Mouse (Mus musculus): ENCODE data around the gene Katnbl1. TPM values are rescaled to one million over a fixed set of nuclear protein-coding genes. Genes with fewer than 3 reads are reported as not detected.
"Not testable (repeated sequence)": the region's sequence is repeated elsewhere in the genome, so short reads cannot be mapped to it uniquely, and the experiment has no call there.

Gene Katnbl1
- polyA plus RNA-seq, 1 experiment from 2014 or later, result 44.6 TPM

DNA sequence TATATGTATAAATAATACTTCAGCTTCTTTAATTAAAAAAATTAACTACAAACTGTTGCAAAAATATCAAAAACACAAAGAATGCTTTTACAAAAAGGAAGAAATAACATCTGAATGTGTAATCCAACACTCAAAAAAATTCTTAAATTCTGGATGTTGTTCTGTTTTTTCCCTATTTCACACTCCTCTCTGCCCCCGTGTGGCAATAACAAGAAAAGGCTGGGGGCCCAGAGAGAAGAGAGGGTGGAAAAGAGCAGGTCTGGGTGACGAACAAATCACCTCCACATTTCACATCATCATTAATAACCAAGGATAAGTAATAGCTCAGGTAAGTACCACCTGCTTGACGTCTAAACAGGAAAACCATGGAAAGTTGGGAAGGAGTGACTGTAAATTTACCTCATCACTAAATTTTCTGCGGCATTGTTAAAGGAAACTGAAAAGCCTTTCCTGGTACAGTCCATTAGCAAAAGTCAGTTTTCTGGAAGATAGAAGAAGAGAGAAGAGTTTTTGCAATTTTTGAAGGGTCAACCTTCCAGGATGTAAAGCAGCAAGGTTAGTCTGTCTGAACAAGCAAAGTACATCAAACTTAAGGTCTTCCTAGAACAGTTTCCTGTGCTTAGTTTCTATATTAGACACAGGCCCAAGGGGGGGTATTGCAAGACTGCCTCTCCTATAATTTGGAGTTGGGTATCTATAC, 70.7 kb downstream of the Katnbl1 start:
- Histone ChIP-seq H3K4me3 (ENCODE audit: low read depth, low read length) (no peak overlapping the region), H3K9ac (no peak overlapping the region), H3K9me3 (ENCODE audit: low read depth, low read length) (no peaks in the 10 kb centered on the region), H3K4me2 (no peak overlapping the region), H3K36me3 (ENCODE audit: insufficient read depth) (no peaks in the 10 kb centered on the region), H3K27me3 (ENCODE audit: insufficient read depth, low read length) (no peaks in the 10 kb centered on the region), H3K27ac (ENCODE audit: low read depth) (no peak overlapping the region), H3K4me1 (ENCODE audit: insufficient read depth) (no peaks in the 10 kb centered on the region)
- 33% methylated on average over 4 of the region's 4 CpGs for WGBS
- no peak for ATAC-seq (ENCODE audit: insufficient read depth)
- peak; percentile 52 for TF ChIP-seq CTCF (IDR thresholded peaks at IDR 0.05; ENCODE audit: low read depth)
- peak; percentile 41 for DNase-seq

DNA sequence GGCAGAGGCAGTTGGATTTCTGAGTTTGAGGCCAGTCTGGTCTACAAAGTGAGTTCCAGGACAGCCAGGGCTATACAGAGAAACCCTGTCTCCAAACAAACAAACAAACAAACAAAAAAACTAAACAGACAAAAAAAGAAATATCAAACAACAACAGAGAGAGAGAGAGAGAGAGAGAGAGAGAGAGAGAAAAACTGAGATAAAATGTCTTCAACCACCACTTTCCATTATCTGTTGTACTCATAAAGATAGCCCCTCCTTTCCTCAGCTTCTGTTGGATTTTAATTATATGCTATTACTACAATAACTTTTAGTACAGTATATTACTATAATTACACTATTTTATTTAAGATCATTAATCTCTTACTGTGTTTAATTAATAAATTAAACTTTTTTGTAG, 73.5 kb downstream of the Katnbl1 start:
- H3K9ac ChIP-seq; ATAC-seq (ENCODE audit: insufficient read depth); H3K27me3 ChIP-seq (ENCODE audit: insufficient read depth, low read length); H3K36me3 ChIP-seq (ENCODE audit: insufficient read depth); H3K4me2 ChIP-seq; H3K9me3 ChIP-seq (ENCODE audit: low read depth, low read length); H3K27ac ChIP-seq (ENCODE audit: low read depth); DNase-seq; H3K4me1 ChIP-seq (ENCODE audit: insufficient read depth); H3K4me3 ChIP-seq (ENCODE audit: low read depth, low read length): not testable (repeated sequence)

GRCm38 (mm10) chr2:112454125-112454861, 75.3 kb downstream of the Katnbl1 start:
- ATAC-seq (ENCODE audit: insufficient read depth) (no peak; the same call in 1 of the 2 replicates), DNase-seq (peak; percentile 5)
- Histone ChIP-seq H3K36me3 (ENCODE audit: insufficient read depth) (no peaks in the 10 kb centered on the region), H3K9me3 (ENCODE audit: low read depth, low read length) (no peaks in the 10 kb centered on the region), H3K4me3 (ENCODE audit: low read depth, low read length) (peak overlapping the region; percentile 94), H3K27ac (ENCODE audit: low read depth) (peak overlapping the region; percentile 66), H3K27me3 (ENCODE audit: insufficient read depth, low read length) (no peaks in the 10 kb centered on the region), H3K4me1 (ENCODE audit: insufficient read depth) (no peaks in the 10 kb centered on the region), H3K9ac (peak overlapping the region; percentile 85), H3K4me2 (peak overlapping the region; percentile 89)
- WGBS, result 29% methylated on average over 17 of the region's 17 CpGs
- TF ChIP-seq CTCF (IDR thresholded peaks at IDR 0.05; ENCODE audit: low read depth), result no peak

DNA sequence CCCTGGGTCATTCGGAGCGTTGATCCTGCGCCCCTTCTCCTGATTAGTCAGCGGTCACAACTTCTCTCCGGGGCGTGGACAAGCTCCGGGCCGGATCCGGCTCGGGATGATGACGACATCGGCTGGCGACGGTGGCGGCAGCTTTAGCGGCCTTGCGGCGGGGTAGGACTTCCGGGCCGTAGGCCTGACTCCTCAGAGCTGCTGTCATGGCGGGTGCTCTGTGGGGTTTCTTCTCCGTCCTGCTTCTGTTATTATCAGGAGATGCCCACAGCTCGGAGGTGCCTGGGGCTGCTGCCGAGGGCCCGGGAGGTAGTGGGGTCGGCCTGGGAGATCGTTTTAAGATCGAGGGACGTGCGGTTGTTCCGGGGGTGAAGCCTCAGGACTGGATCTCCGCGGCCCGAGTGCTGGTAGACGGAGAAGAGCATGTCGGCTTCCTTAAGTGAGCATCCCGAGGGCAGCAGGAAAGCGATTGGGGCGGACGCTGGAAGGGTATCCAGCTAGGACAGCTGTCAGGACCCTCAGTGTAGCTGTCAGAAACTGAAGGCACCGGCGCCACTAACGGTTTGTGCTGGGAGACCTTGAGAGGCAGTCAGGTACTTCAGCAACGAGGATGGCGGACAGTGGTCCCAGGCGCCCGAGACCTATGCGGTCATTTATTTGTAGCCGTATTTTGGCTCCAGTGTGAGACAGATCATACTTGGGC, 76.0 kb downstream of the Katnbl1 start, which contains the start of gene Emc7:
Gene Emc7 (plus strand): TSS at position 136 of the 703 bp plus-strand sequence.
- Histone ChIP-seq H3K9me3 (ENCODE audit: low read depth, low read length) (no peaks in the 10 kb centered on the region), H3K27ac (ENCODE audit: low read depth) (peak within 1 kb of the TSS; percentile 66), H3K36me3 (ENCODE audit: insufficient read depth) (peaks cover 3% of the 10 kb centered on the region; the same call in 1 of the 2 replicates), H3K27me3 (ENCODE audit: insufficient read depth, low read length) (no peaks in the 10 kb centered on the region), H3K4me3 (ENCODE audit: low read depth, low read length) (peak within 1 kb of the TSS; percentile 94), H3K9ac (peak within 1 kb of the TSS; percentile 85), H3K4me1 (ENCODE audit: insufficient read depth) (no peaks in the 10 kb centered on the region), H3K4me2 (peak within 1 kb of the TSS; percentile 89)
- under 1% methylated on average over 49 of the region's 49 CpGs for WGBS
- no peak for TF ChIP-seq CTCF (IDR thresholded peaks at IDR 0.05; ENCODE audit: low read depth)
- DNase-seq (peak; percentile 99), ATAC-seq (ENCODE audit: insufficient read depth) (peak; percentile 99)

DNA sequence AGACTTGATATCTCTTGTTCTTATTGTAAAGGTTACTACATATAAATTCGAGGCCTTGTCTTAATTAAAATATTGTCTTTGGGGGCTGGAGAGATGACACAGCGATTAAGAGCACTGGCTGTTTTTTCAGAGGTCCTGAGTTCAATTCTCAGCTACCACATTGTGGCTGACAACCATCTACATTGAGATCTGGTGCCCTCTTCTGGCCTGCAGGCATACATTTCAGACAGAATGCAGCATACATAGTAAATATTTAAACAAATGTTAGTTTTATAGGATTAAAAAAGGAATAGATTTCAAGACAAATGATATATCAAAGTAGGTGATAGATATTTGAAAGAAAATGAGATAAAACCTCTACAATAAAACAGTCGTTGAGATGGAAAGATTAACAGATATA, 81.5 kb downstream of the Katnbl1 start:
- Histone ChIP-seq H3K9me3 (ENCODE audit: low read depth, low read length) (no peaks in the 10 kb centered on the region), H3K36me3 (ENCODE audit: insufficient read depth) (peaks cover 31% of the 10 kb centered on the region), H3K4me3 (ENCODE audit: low read depth, low read length) (no peak overlapping the region), H3K27me3 (ENCODE audit: insufficient read depth, low read length) (no peaks in the 10 kb centered on the region), H3K27ac (ENCODE audit: low read depth) (no peak overlapping the region), H3K9ac (no peak overlapping the region), H3K4me1 (ENCODE audit: insufficient read depth) (no peaks in the 10 kb centered on the region), H3K4me2 (no peak overlapping the region)
- ATAC-seq (ENCODE audit: insufficient read depth) (no peak), DNase-seq (no peak)
- no peak for TF ChIP-seq CTCF (IDR thresholded peaks at IDR 0.05; ENCODE audit: low read depth)
- 91% methylated on average over 3 of the region's 3 CpGs for WGBS

Other genes with a start within 250 kb of the Katnbl1 start
- not detected in 2 replicates for gene Olfr1316, start 244.2 kb upstream of the Katnbl1 start, polyA plus RNA-seq (2014; fragmentation: Nextera tagmentation; extraction: Ambion mirVana)
- gene Olfr1317, start 238.9 kb upstream of the Katnbl1 start, polyA plus RNA-seq (2014; fragmentation: Nextera tagmentation; extraction: Ambion mirVana), result not detected in 2 replicates
- not detected in 2 replicates for gene Olfr1318, start 225.0 kb upstream of the Katnbl1 start, polyA plus RNA-seq (2014; fragmentation: Nextera tagmentation; extraction: Ambion mirVana)
- 19.3 TPM in 2 replicates for gene Lpcat4, start 139.7 kb upstream of the Katnbl1 start, polyA plus RNA-seq (2014; fragmentation: Nextera tagmentation; extraction: Ambion mirVana)
- 0.11 TPM in 2 replicates for gene Nutm1, start 119.9 kb upstream of the Katnbl1 start, polyA plus RNA-seq (2014; fragmentation: Nextera tagmentation; extraction: Ambion mirVana)
- gene Nop10, start 117.3 kb upstream of the Katnbl1 start, polyA plus RNA-seq (2014; fragmentation: Nextera tagmentation; extraction: Ambion mirVana), result 187 and 196 TPM in 2 replicates
- 11.6 and 11.9 TPM in 2 replicates for gene Slc12a6, start 113.4 kb upstream of the Katnbl1 start, polyA plus RNA-seq (2014; fragmentation: Nextera tagmentation; extraction: Ambion mirVana)
- not detected in 2 replicates for gene Gm21985, start 112.9 kb upstream of the Katnbl1 start, polyA plus RNA-seq (2014; fragmentation: Nextera tagmentation; extraction: Ambion mirVana)
- gene Emc4, start 11.2 kb upstream of the Katnbl1 start, polyA plus RNA-seq (2014; fragmentation: Nextera tagmentation; extraction: Ambion mirVana), result 91.3 and 93.3 TPM in 2 replicates
- gene Emc7, start 75.8 kb downstream of the Katnbl1 start, polyA plus RNA-seq (2014; fragmentation: Nextera tagmentation; extraction: Ambion mirVana), result 15.8 and 17.3 TPM in 2 replicates
- not detected in 2 replicates for gene Chrm5, start 101.6 kb downstream of the Katnbl1 start, polyA plus RNA-seq (2014; fragmentation: Nextera tagmentation; extraction: Ambion mirVana)
- gene Aven, start 113.8 kb downstream of the Katnbl1 start, polyA plus RNA-seq (2014; fragmentation: Nextera tagmentation; extraction: Ambion mirVana), result 7.2 and 7.8 TPM in 2 replicates

Data from lung, embryonic 14.5 days (tissue).